Mouse (Mus musculus): Measurements from ENCODE around the gene Gm9507. TPM values are rescaled to one million over a fixed set of nuclear protein-coding genes. Genes with fewer than 3 reads are reported as not detected.

Gene Gm9507
- polyA plus RNA-seq, 1 experiment from 2014 or later, result not detected

Other genes starting within 250 kb of the Gm9507 start
- 62.0 and 64.5 TPM in 2 replicates for gene Pttg1ip, start 230.1 kb downstream of the Gm9507 start, polyA plus RNA-seq (2016; fragmentation: Nextera tagmentation; extraction: Ambion mirVana)
- gene Sumo3, start 205.7 kb downstream of the Gm9507 start, polyA plus RNA-seq (2016; fragmentation: Nextera tagmentation; extraction: Ambion mirVana), result 439 and 448 TPM in 2 replicates
- gene Gm49325, start 205.6 kb downstream of the Gm9507 start, polyA plus RNA-seq (2016; fragmentation: Nextera tagmentation; extraction: Ambion mirVana), result 3.1 and 3.4 TPM in 2 replicates
- 102 and 104 TPM in 2 replicates for gene Ube2g2, start 189.6 kb downstream of the Gm9507 start, polyA plus RNA-seq (2016; fragmentation: Nextera tagmentation; extraction: Ambion mirVana)
- gene Tspear, start 125.3 kb downstream of the Gm9507 start, polyA plus RNA-seq (2016; fragmentation: Nextera tagmentation; extraction: Ambion mirVana), result 1.1 and 1.4 TPM in 2 replicates
- not detected in 2 replicates for gene Gm19402, start 121.1 kb downstream of the Gm9507 start, polyA plus RNA-seq (2016; fragmentation: Nextera tagmentation; extraction: Ambion mirVana)
- gene Gm9508, start 114.6 kb downstream of the Gm9507 start, polyA plus RNA-seq (2016; fragmentation: Nextera tagmentation; extraction: Ambion mirVana), result not detected in 2 replicates
- gene Gm10272, start 105.2 kb downstream of the Gm9507 start, polyA plus RNA-seq (2016; fragmentation: Nextera tagmentation; extraction: Ambion mirVana), result not detected in 2 replicates
- not detected in 2 replicates for gene Gm10024, start 100.4 kb downstream of the Gm9507 start, polyA plus RNA-seq (2016; fragmentation: Nextera tagmentation; extraction: Ambion mirVana)
- gene Gm10142, start 96.0 kb downstream of the Gm9507 start, polyA plus RNA-seq (2016; fragmentation: Nextera tagmentation; extraction: Ambion mirVana), result not detected in 2 replicates
- not detected in 2 replicates for gene Krtap12-1, start 91.2 kb downstream of the Gm9507 start, polyA plus RNA-seq (2016; fragmentation: Nextera tagmentation; extraction: Ambion mirVana)
- gene Gm10100, start 85.4 kb downstream of the Gm9507 start, polyA plus RNA-seq (2016; fragmentation: Nextera tagmentation; extraction: Ambion mirVana), result not detected in 2 replicates
- gene Gm18596, start 69.2 kb downstream of the Gm9507 start, polyA plus RNA-seq (2016; fragmentation: Nextera tagmentation; extraction: Ambion mirVana), result not detected in 2 replicates
- not detected in 2 replicates for gene Gm9736, start 60.5 kb downstream of the Gm9507 start, polyA plus RNA-seq (2016; fragmentation: Nextera tagmentation; extraction: Ambion mirVana)
- gene Gm3233, start 52.2 kb downstream of the Gm9507 start, polyA plus RNA-seq (2016; fragmentation: Nextera tagmentation; extraction: Ambion mirVana), result not detected in 2 replicates
- not detected in 2 replicates for gene Gm3238, start 40.5 kb downstream of the Gm9507 start, polyA plus RNA-seq (2016; fragmentation: Nextera tagmentation; extraction: Ambion mirVana)
- not detected in 2 replicates for gene Gm7138, start 34.9 kb downstream of the Gm9507 start, polyA plus RNA-seq (2016; fragmentation: Nextera tagmentation; extraction: Ambion mirVana)
- not detected in 2 replicates for gene Gm3250, start 29.3 kb downstream of the Gm9507 start, polyA plus RNA-seq (2016; fragmentation: Nextera tagmentation; extraction: Ambion mirVana)
- not detected in 2 replicates for gene Gm7137, start 23.6 kb downstream of the Gm9507 start, polyA plus RNA-seq (2016; fragmentation: Nextera tagmentation; extraction: Ambion mirVana)
- gene Gm9639, start 16.8 kb downstream of the Gm9507 start, polyA plus RNA-seq (2016; fragmentation: Nextera tagmentation; extraction: Ambion mirVana), result not detected in 2 replicates
- not detected in 2 replicates for gene Gm19668, start 12.7 kb downstream of the Gm9507 start, polyA plus RNA-seq (2016; fragmentation: Nextera tagmentation; extraction: Ambion mirVana)
- gene Gm2696, start 2.8 kb upstream of the Gm9507 start, polyA plus RNA-seq (2016; fragmentation: Nextera tagmentation; extraction: Ambion mirVana), result not detected in 2 replicates
- not detected in 2 replicates for gene Krtap10-4, start 15.3 kb upstream of the Gm9507 start, polyA plus RNA-seq (2016; fragmentation: Nextera tagmentation; extraction: Ambion mirVana)
- gene Krtap10-10, start 24.1 kb upstream of the Gm9507 start, polyA plus RNA-seq (2016; fragmentation: Nextera tagmentation; extraction: Ambion mirVana), result not detected in 2 replicates
- not detected in 2 replicates for gene Gm36176, start 35.0 kb upstream of the Gm9507 start, polyA plus RNA-seq (2016; fragmentation: Nextera tagmentation; extraction: Ambion mirVana)
- gene Gm10318, start 41.0 kb upstream of the Gm9507 start, polyA plus RNA-seq (2016; fragmentation: Nextera tagmentation; extraction: Ambion mirVana), result not detected in 2 replicates
- gene Gm3285, start 50.1 kb upstream of the Gm9507 start, polyA plus RNA-seq (2016; fragmentation: Nextera tagmentation; extraction: Ambion mirVana), result not detected in 2 replicates
- gene Lrrc3, start 90.7 kb upstream of the Gm9507 start, polyA plus RNA-seq (2016; fragmentation: Nextera tagmentation; extraction: Ambion mirVana), result 2.4 and 2.5 TPM in 2 replicates
- 0.53 and 0.57 TPM in 2 replicates for gene Trpm2, start 158.7 kb upstream of the Gm9507 start, polyA plus RNA-seq (2016; fragmentation: Nextera tagmentation; extraction: Ambion mirVana)
- gene 1810043G02Rik, start 166.7 kb upstream of the Gm9507 start, polyA plus RNA-seq (2016; fragmentation: Nextera tagmentation; extraction: Ambion mirVana), result 33.9 and 37.4 TPM in 2 replicates
- gene Pfkl, start 198.2 kb upstream of the Gm9507 start, polyA plus RNA-seq (2016; fragmentation: Nextera tagmentation; extraction: Ambion mirVana), result 262 and 282 TPM in 2 replicates
- not detected in 2 replicates for gene Dnmt3l, start 230.1 kb upstream of the Gm9507 start, polyA plus RNA-seq (2016; fragmentation: Nextera tagmentation; extraction: Ambion mirVana)
- 0.28 and 0.33 TPM in 2 replicates for gene Aire, start 231.8 kb upstream of the Gm9507 start, polyA plus RNA-seq (2016; fragmentation: Nextera tagmentation; extraction: Ambion mirVana)